Mouse (Mus musculus) thymus, adult 2 months (tissue): ENCODE results near the gene Ppfibp1.

Source experiments
- CTCF ChIP-seq: fragments of 200-500 bp; IDR thresholded peaks from 2 replicates; pipeline ENCODE4 v1.5.1; 2012; ENCODE audit warnings: mild to moderate bottlenecking, control low read depth, low read length, moderate library complexity, borderline replicate concordance; ENCODE audit not compliant: control insufficient read depth, poor library complexity, insufficient read depth; ENCODE audit errors: extremely low read depth
- POLR2A ChIP-seq: fragments of 200-500 bp; IDR thresholded peaks from 2 replicates; pipeline ENCODE4 v1.6.1; 2012; ENCODE audit warnings: mild to moderate bottlenecking, low read length, control low read depth, moderate library complexity; ENCODE audit not compliant: control insufficient read depth, poor library complexity, insufficient read depth; ENCODE audit errors: extremely low read depth

DNA sequence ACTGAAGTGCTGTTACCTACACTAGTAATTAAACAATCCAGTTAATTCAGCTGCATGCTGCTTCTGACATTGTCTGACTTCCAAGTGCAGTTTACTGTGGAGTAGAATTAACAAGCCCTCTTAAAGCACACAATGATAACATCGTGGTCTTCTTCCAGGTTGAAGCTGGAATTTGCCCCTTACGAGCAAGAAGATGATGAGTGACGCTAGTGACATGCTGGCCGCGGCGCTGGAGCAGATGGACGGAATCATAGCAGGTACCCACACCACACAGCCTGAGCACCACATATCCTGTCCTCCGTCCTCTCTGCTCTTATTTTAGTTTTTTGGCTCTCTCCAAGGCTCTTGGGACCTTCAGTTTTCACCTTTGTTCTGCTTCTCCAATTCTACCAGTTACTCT is 88.2 kb downstream of the Ppfibp1 start:
- no peak for TF ChIP-seq CTCF
- TF ChIP-seq POLR2A = no peak
